Mouse (Mus musculus) heart, postnatal 0 days (tissue): Measurements from ENCODE around the gene Gpx4.

Experiments
- CTCF ChIP-seq: IDR thresholded peaks from 2 replicates; pipeline ENCODE4 v1.5.1; 2016; ENCODE audit warnings: antibody characterized with exemption, control low read depth, low read depth
- EP300 ChIP-seq: IDR thresholded peaks from 2 replicates; pipeline ENCODE4 v1.6.1; 2016; ENCODE audit warnings: antibody characterized with exemption, low read depth

DNA sequence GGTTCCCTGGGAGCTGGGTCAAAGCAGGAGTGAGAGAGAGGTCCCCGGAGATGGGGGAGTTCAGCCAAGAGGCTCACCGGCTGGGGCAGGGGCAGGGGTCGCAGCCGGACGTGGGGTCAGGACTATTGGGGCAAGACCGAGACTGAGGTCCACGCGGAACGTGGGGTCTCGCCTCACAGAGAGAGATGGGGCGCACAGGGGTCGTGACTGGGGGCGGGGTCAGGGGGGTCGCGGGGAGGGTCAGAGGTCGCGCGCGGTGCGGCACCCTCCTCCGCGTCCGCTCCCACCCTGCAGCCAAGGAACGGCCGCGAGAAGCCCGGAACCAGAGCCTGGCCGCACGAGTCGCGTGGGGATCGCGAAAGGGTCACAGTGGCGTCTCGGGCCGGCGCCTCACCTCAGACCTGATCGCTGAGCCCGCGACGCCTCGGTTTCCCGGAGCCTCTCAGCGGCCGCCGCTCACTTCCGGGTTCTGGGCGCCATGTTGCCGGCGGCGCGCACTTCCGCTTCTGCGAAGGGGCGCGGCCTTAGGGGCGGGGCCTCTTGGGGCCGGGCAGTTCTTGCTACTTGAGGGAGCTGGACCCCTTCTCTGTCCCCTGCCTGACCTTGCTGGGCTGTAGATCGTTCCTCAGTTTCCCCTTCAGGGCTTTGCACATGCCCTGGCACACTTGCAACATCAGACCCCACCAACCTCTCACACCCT, 55.4 kb downstream of the Gpx4 start:
- TF ChIP-seq CTCF (no peak), EP300 (peak; percentile 53; the same call in 1 of the 2 replicates)
